Mouse (Mus musculus): ENCODE measurements around the gene Haus6. TPM values are rescaled to one million over a fixed set of nuclear protein-coding genes. Genes with fewer than 3 reads are reported as not detected.

Gene Haus6
- polyA plus RNA-seq, 1 experiment from 2014 or later, result 27.8 TPM

DNA sequence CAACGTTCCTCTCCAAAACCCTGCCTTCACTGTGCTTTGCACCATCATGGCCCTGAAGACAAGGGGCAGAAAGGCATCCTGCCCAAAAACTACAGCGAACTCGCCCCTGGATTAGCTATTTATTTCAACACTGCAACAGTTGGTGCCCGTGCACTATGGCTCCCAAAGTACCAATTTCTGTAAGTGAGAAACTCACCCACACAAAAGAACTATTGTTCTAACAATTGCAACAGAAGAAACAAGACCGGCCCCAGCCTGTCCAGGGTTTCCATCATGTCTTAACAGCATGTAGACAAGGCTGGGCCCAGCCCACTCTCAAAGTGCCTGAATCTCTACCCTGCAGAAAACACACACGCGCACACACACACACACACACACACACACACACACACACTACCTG, 54.5 kb downstream of the Haus6 start:
- Histone ChIP-seq H3K4me1 (replicated peaks; ENCODE audit: control insufficient read depth, insufficient read depth, low read length) (no peaks in the 10 kb centered on the region), H3K27me3 (replicated peaks; ENCODE audit: control insufficient read depth, insufficient read depth, low read length) (no peaks in the 10 kb centered on the region), H3K4me2 (no peak overlapping the region), H3K9ac (ENCODE audit: low read depth, low read length) (no peak overlapping the region), H3K9me3 (ENCODE audit: control insufficient read depth, low read length) (no peaks in the 10 kb centered on the region), H3K36me3 (ENCODE audit: control insufficient read depth, insufficient read depth, low read length) (no peaks in the 10 kb centered on the region), H3K4me3 (ENCODE audit: low read depth, low read length) (no peak overlapping the region), H3K27ac (ENCODE audit: low read depth, low read length) (no peak overlapping the region)
- WGBS, result 79% methylated on average over 7 of the region's 7 CpGs
- DNase-seq (ENCODE audit: low spot score) (no peak), ATAC-seq (replicated peaks; ENCODE audit: low FRiP score) (no peak)

DNA sequence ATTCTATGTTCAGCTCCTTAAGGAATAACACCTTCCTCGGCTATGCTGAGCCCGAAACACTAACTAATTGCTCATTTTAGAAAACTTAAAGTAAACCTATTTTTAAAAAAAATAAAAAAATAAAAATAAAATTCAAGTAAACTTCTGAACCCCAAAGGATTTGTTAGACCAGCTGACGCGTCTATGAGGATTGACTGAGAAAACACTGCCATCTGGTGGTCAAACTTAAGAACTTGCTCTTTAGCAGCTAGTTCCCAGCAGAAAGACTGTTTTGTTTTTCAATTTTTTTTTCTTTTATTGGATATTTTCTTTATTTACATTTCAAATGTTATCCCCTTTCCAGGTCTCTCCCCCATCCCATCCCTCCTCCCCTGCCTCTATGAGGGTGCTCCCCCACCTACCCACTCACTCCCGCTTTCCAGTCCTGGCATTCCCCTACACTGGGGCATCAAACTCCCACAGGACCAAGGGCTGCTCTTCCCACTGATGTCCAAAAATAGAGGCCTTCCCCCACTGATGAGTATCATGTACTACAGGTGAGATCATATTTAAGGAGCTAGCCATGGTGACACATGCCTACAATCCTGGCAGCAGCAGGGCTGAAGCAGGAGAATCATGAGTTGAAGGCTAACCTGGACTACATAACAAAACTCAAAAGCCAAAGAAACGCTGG, 56.7 kb downstream of the Haus6 start:
- H3K9ac ChIP-seq (ENCODE audit: low read depth, low read length), result no peak overlapping the region
- H3K27ac ChIP-seq (ENCODE audit: low read depth, low read length), result no peak overlapping the region
- no peaks in the 10 kb centered on the region for H3K9me3 ChIP-seq (ENCODE audit: control insufficient read depth, low read length)
- H3K4me2 ChIP-seq, result no peak overlapping the region
- ATAC-seq (replicated peaks; ENCODE audit: low FRiP score), result no peak
- no peak for DNase-seq (ENCODE audit: low spot score)
- H3K4me1 ChIP-seq (replicated peaks; ENCODE audit: control insufficient read depth, insufficient read depth, low read length), result no peaks in the 10 kb centered on the region
- H3K36me3 ChIP-seq (ENCODE audit: control insufficient read depth, insufficient read depth, low read length), result no peaks in the 10 kb centered on the region
- no peaks in the 10 kb centered on the region for H3K27me3 ChIP-seq (replicated peaks; ENCODE audit: control insufficient read depth, insufficient read depth, low read length)
- no peak overlapping the region for H3K4me3 ChIP-seq (ENCODE audit: low read depth, low read length)
- 21% methylated on average over 6 of the region's 6 CpGs for WGBS

GRCm38 (mm10) chr4:86548332-86548731, 63.5 kb downstream of the Haus6 start:
- Histone ChIP-seq H3K36me3 (ENCODE audit: control insufficient read depth, insufficient read depth, low read length) (no peaks in the 10 kb centered on the region), H3K4me1 (replicated peaks; ENCODE audit: control insufficient read depth, insufficient read depth, low read length) (no peaks in the 10 kb centered on the region), H3K4me3 (ENCODE audit: low read depth, low read length) (no peak overlapping the region), H3K27ac (ENCODE audit: low read depth, low read length) (no peak overlapping the region), H3K27me3 (replicated peaks; ENCODE audit: control insufficient read depth, insufficient read depth, low read length) (no peaks in the 10 kb centered on the region), H3K4me2 (no peak overlapping the region), H3K9me3 (ENCODE audit: control insufficient read depth, low read length) (no peaks in the 10 kb centered on the region), H3K9ac (ENCODE audit: low read depth, low read length) (no peak overlapping the region)
- ATAC-seq (replicated peaks; ENCODE audit: low FRiP score) (no peak), DNase-seq (ENCODE audit: low spot score) (no peak)
- WGBS, result 59% methylated on average over 9 of the region's 9 CpGs

DNA sequence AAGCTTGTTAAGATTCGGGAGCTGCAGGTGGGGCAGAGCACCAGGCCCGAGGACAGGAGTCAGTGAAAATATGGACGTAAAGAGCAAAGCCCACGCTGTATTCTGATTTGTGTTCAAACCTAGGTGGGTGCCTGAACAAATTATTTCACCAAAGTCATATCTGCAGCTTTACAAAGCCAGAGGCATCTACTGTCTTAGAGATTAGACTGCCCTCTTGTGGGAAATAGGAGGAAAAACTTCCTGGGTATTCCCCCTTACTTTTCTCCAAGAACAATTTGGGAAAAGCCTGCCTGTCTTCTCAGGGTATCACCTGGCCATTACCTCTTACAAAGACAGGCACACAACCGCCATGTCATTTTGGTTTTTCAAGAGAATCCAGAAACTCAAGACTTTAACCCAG, 66.2 kb downstream of the Haus6 start:
- 52% methylated on average over 5 of the region's 5 CpGs for WGBS
- H3K9me3 ChIP-seq (ENCODE audit: control insufficient read depth, low read length), result no peaks in the 10 kb centered on the region
- H3K36me3 ChIP-seq (ENCODE audit: control insufficient read depth, insufficient read depth, low read length), result no peaks in the 10 kb centered on the region
- ATAC-seq (replicated peaks; ENCODE audit: low FRiP score) (no peak), DNase-seq (ENCODE audit: low spot score) (no peak)
- H3K27ac ChIP-seq (ENCODE audit: low read depth, low read length), result no peak overlapping the region
- no peak overlapping the region for H3K4me3 ChIP-seq (ENCODE audit: low read depth, low read length)
- no peaks in the 10 kb centered on the region for H3K4me1 ChIP-seq (replicated peaks; ENCODE audit: control insufficient read depth, insufficient read depth, low read length)
- H3K27me3 ChIP-seq (replicated peaks; ENCODE audit: control insufficient read depth, insufficient read depth, low read length), result no peaks in the 10 kb centered on the region
- H3K9ac ChIP-seq (ENCODE audit: low read depth, low read length), result no peak overlapping the region
- H3K4me2 ChIP-seq, result no peak overlapping the region

- Histone ChIP-seq H3K4me2 (no peak overlapping the region), H3K27ac (ENCODE audit: low read depth, low read length) (no peak overlapping the region), H3K9me3 (ENCODE audit: control insufficient read depth, low read length) (no peaks in the 10 kb centered on the region), H3K9ac (ENCODE audit: low read depth, low read length) (no peak overlapping the region), H3K27me3 (replicated peaks; ENCODE audit: control insufficient read depth, insufficient read depth, low read length) (no peaks in the 10 kb centered on the region), H3K4me3 (ENCODE audit: low read depth, low read length) (no peak overlapping the region), H3K4me1 (replicated peaks; ENCODE audit: control insufficient read depth, insufficient read depth, low read length) (no peaks in the 10 kb centered on the region), H3K36me3 (ENCODE audit: control insufficient read depth, insufficient read depth, low read length) (no peaks in the 10 kb centered on the region)
- ATAC-seq (replicated peaks; ENCODE audit: low FRiP score), result no peak
- WGBS, result 77% methylated on average over 3 of the region's 3 CpGs
- DNase-seq (ENCODE audit: low spot score), result no peak
Observed at GRCm38 (mm10) chr4:86543999-86544398, 67.9 kb downstream of the Haus6 start.

DNA sequence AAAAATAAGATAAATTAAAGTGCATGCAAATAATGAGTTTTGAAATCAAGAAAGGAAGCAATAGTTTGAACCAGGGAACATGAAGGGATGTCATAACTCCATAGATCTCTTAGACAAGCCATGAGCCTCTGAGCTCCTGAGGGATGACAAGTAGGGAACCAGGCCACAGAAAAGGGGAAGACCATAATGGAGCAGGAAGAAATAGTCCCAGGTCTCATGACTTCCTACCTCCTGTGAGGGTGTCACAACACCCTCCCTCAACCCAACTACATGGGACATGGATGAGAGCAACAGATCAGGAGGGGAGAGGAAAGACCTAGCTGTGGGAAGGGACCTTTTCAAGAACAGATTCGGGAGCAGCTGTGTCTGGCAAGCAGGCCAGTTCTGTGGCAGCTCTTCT, 70.3 kb downstream of the Haus6 start:
- 70% methylated on average over 1 of the region's 1 CpGs for WGBS
- no peaks in the 10 kb centered on the region for H3K9me3 ChIP-seq (ENCODE audit: control insufficient read depth, low read length)
- no peak overlapping the region for H3K4me3 ChIP-seq (ENCODE audit: low read depth, low read length)
- no peak overlapping the region for H3K27ac ChIP-seq (ENCODE audit: low read depth, low read length)
- H3K27me3 ChIP-seq (replicated peaks; ENCODE audit: control insufficient read depth, insufficient read depth, low read length), result no peaks in the 10 kb centered on the region
- H3K4me2 ChIP-seq, result no peak overlapping the region
- no peak for ATAC-seq (replicated peaks; ENCODE audit: low FRiP score)
- no peaks in the 10 kb centered on the region for H3K4me1 ChIP-seq (replicated peaks; ENCODE audit: control insufficient read depth, insufficient read depth, low read length)
- no peaks in the 10 kb centered on the region for H3K36me3 ChIP-seq (ENCODE audit: control insufficient read depth, insufficient read depth, low read length)
- no peak for DNase-seq (ENCODE audit: low spot score)
- H3K9ac ChIP-seq (ENCODE audit: low read depth, low read length), result no peak overlapping the region

GRCm38 (mm10) chr4:86538936-86539335, 72.9 kb downstream of the Haus6 start:
- Histone ChIP-seq H3K9ac (ENCODE audit: low read depth, low read length) (no peak overlapping the region), H3K36me3 (ENCODE audit: control insufficient read depth, insufficient read depth, low read length) (no peaks in the 10 kb centered on the region), H3K27ac (ENCODE audit: low read depth, low read length) (no peak overlapping the region), H3K27me3 (replicated peaks; ENCODE audit: control insufficient read depth, insufficient read depth, low read length) (no peaks in the 10 kb centered on the region), H3K4me2 (no peak overlapping the region), H3K9me3 (ENCODE audit: control insufficient read depth, low read length) (no peaks in the 10 kb centered on the region), H3K4me1 (replicated peaks; ENCODE audit: control insufficient read depth, insufficient read depth, low read length) (no peaks in the 10 kb centered on the region), H3K4me3 (ENCODE audit: low read depth, low read length) (no peak overlapping the region)
- 89% methylated on average over 5 of the region's 5 CpGs for WGBS
- DNase-seq (ENCODE audit: low spot score) (no peak), ATAC-seq (replicated peaks; ENCODE audit: low FRiP score) (no peak)

DNA sequence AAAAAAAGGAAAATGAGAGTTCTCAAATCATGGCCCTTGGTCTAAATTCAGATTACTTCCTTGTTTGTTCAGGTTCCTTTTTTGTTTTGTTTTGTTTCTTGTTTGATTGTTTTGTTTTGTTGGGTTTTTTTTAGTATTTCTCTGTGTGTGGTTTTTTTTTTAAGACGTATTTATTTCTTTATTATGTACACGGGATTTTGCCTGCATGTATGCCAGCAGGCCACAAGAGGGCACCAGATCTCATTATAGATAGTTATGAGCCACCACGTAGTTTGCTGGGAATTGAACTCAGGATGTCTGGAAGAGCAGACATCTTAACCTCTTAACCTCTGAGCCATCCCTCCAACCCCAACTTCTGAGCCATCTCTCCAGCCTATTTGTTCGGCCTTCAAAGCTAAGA, 73.9 kb downstream of the Haus6 start:
- Histone ChIP-seq H3K36me3 (ENCODE audit: control insufficient read depth, insufficient read depth, low read length) (no peaks in the 10 kb centered on the region), H3K9me3 (ENCODE audit: control insufficient read depth, low read length) (no peaks in the 10 kb centered on the region), H3K9ac (ENCODE audit: low read depth, low read length) (no peak overlapping the region), H3K4me1 (replicated peaks; ENCODE audit: control insufficient read depth, insufficient read depth, low read length) (no peaks in the 10 kb centered on the region), H3K4me2 (no peak overlapping the region), H3K27me3 (replicated peaks; ENCODE audit: control insufficient read depth, insufficient read depth, low read length) (no peaks in the 10 kb centered on the region), H3K27ac (ENCODE audit: low read depth, low read length) (no peak overlapping the region), H3K4me3 (ENCODE audit: low read depth, low read length) (no peak overlapping the region)
- 32% methylated on average over 4 of the region's 4 CpGs for WGBS
- no peak for ATAC-seq (replicated peaks; ENCODE audit: low FRiP score)
- DNase-seq (ENCODE audit: low spot score), result no peak

DNA sequence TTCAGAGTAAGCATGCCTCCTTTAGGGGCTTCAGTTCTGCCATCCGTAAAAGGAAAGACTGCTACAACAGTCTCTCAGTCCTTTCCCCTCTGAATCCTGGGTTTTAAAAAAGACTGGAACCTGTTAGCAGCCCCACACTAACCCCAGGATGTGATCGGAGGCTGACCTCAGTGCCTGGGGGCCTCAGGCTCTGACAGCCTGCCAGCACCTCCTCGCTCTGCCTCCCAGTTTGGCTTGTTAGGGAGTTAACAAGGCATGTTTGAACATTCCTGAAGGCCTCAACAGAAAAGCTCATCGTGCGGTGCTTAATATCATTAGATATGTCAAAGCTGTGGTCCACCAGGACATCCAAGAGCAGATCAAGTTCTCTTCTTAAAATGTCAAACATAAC, 77.8 kb downstream of the Haus6 start:
- Histone ChIP-seq H3K4me2 (no peak overlapping the region), H3K27ac (ENCODE audit: low read depth, low read length) (no peak overlapping the region), H3K36me3 (ENCODE audit: control insufficient read depth, insufficient read depth, low read length) (no peaks in the 10 kb centered on the region), H3K9ac (ENCODE audit: low read depth, low read length) (no peak overlapping the region), H3K27me3 (replicated peaks; ENCODE audit: control insufficient read depth, insufficient read depth, low read length) (no peaks in the 10 kb centered on the region), H3K9me3 (ENCODE audit: control insufficient read depth, low read length) (no peaks in the 10 kb centered on the region), H3K4me1 (replicated peaks; ENCODE audit: control insufficient read depth, insufficient read depth, low read length) (no peaks in the 10 kb centered on the region), H3K4me3 (ENCODE audit: low read depth, low read length) (no peak overlapping the region)
- WGBS, result 76% methylated on average over 5 of the region's 5 CpGs
- DNase-seq (ENCODE audit: low spot score), result no peak
- ATAC-seq (replicated peaks; ENCODE audit: low FRiP score), result no peak

Measured in liver, embryonic 11.5 days (tissue).